Mouse (Mus musculus) embryonic facial prominence, embryonic 14.5 days (tissue): ENCODE measurements at regions not wholly inside any gene's neighbourhood (a gene's known extent, or its start where the extent isn't known, plus 50 kb on each side); places are given as distances from the start of the nearest gene placed in this dataset.

ENCODE experiments used
- ATAC-seq: fragments of 200-750 bp; cut with Nextera tagmentation; 2 replicates; pipeline ENCODE4 v1.8.0; 2017; ENCODE audit warnings: low read depth, moderate number of reproducible peaks, moderate TSS enrichment
- DNase-seq: peaks from one replicate; pipeline ENCODE4 v3.0.0-alpha.2; 2015; ENCODE audit warnings: low spot score
- H3K27ac ChIP-seq: fragments of 300-500 bp; sonication (generic); replicated peaks from 2 replicates; pipeline ENCODE4 v1.5.1; 2014; ENCODE audit warnings: low read depth, mild to moderate bottlenecking, low read length, moderate library complexity
- H3K27me3 ChIP-seq: fragments of 300-500 bp; sonication (generic); replicated peaks from 2 replicates; pipeline ENCODE4 v1.6.1; 2014; ENCODE audit warnings: low read length; ENCODE audit not compliant: control insufficient read depth, insufficient read depth
- H3K36me3 ChIP-seq: fragments of 300-500 bp; sonication (generic); 2 replicates; pipeline ENCODE4 v1.6.1; 2014; ENCODE audit warnings: low read length, mixed read lengths; ENCODE audit not compliant: control insufficient read depth, insufficient read depth
- H3K4me1 ChIP-seq: fragments of 300-500 bp; sonication (generic); 2 replicates; pipeline ENCODE4 v1.6.1; 2014; ENCODE audit warnings: antibody characterized with exemption, low read length; ENCODE audit not compliant: control insufficient read depth, insufficient read depth
- H3K4me2 ChIP-seq: fragments of 300-500 bp; sonication (generic); 2 replicates; pipeline ENCODE4 v1.6.1; 2014; ENCODE audit warnings: low read depth, mild to moderate bottlenecking, low read length, moderate library complexity, mixed read lengths
- H3K4me3 ChIP-seq: fragments of 300-500 bp; sonication (generic); 2 replicates; pipeline ENCODE4 v1.5.1; 2014; ENCODE audit warnings: low read depth, mild to moderate bottlenecking, low read length
- H3K9ac ChIP-seq: fragments of 300-500 bp; sonication (generic); 2 replicates; pipeline ENCODE4 v1.6.1; 2014; ENCODE audit warnings: low read depth, mild to moderate bottlenecking, low read length, moderate library complexity, mixed read lengths
- H3K9me3 ChIP-seq: fragments of 300-500 bp; sonication (generic); 2 replicates; pipeline ENCODE4 v1.6.1; 2016; ENCODE audit warnings: low read length; ENCODE audit not compliant: control insufficient read depth
- WGBS: fragments of 180-500 bp; shearing (Covaris S2); extraction: QIAGEN DNeasy Blood & Tissue Kit; methylation state at CpG from one replicate; pipeline ENCODE4 v1.1.7; 2014; 5-methylcytosine and 5-hydroxymethylcytosine counted together

DNA sequence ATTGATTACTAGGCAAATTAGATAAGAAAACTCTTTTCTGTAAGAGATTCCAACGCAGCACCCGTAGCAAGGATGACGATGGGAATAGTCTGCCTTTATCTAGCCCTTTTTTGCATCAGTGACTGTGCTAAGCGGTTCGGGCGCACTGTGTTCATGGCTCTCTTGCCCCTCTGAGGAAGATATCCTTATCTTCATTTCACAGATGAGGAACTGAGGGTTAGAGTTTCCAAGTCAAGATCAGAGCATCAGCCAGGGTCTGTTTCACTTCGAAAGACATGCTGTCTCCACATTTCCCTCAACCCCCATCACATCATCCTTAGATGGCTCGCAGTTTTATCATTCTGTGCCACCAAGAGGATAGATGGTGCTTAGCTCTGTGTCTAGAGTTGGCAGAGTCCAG lies 796.6 kb downstream of the Tmem114 start:
- 76% methylated on average over 8 of the region's 8 CpGs for WGBS
- no peak for ATAC-seq

DNA sequence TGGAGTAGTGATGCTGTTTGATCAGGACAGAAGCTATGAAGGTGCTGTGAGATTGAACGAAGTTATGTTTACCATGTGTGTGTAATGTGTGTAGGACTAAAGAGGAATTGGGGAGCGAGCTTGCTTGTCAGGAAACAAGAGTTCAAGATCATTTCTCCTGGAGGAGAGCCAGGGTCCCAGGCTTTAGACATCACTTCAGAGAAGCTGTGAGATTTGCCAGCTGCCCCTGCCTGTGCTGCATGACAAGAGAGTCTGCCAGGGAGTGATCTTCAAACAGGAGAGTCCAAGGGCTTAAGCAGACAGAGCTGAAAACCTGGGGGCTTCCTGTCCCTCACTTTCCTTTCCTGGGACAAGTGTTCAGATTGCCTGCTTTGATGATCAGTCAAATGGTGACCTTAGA lies 818.3 kb downstream of the Tmem114 start:
- H3K9ac ChIP-seq, result no peak overlapping the region
- H3K4me1 ChIP-seq, result no peaks in the 10 kb centered on the region
- ATAC-seq (no peak), DNase-seq (peak; percentile 12)
- no peaks in the 10 kb centered on the region for H3K9me3 ChIP-seq
- H3K27me3 ChIP-seq, result no peaks in the 10 kb centered on the region
- no peak overlapping the region for H3K27ac ChIP-seq
- no peak overlapping the region for H3K4me2 ChIP-seq
- no peak overlapping the region for H3K4me3 ChIP-seq
- WGBS, result 70% methylated on average over 2 of the region's 2 CpGs
- no peaks in the 10 kb centered on the region for H3K36me3 ChIP-seq

More for the DNA sequence above, 796.6 kb downstream of the Tmem114 start:
- DNase-seq, result no peak
- H3K27ac ChIP-seq, result no peak overlapping the region
- no peak overlapping the region for H3K4me2 ChIP-seq
- H3K9me3 ChIP-seq, result no peaks in the 10 kb centered on the region
- no peaks in the 10 kb centered on the region for H3K27me3 ChIP-seq
- peaks cover 5% of the 10 kb centered on the region; the same call in 1 of the 2 replicates for H3K4me1 ChIP-seq
- H3K4me3 ChIP-seq, result no peak overlapping the region
- no peaks in the 10 kb centered on the region for H3K36me3 ChIP-seq
- H3K9ac ChIP-seq, result no peak overlapping the region

DNA sequence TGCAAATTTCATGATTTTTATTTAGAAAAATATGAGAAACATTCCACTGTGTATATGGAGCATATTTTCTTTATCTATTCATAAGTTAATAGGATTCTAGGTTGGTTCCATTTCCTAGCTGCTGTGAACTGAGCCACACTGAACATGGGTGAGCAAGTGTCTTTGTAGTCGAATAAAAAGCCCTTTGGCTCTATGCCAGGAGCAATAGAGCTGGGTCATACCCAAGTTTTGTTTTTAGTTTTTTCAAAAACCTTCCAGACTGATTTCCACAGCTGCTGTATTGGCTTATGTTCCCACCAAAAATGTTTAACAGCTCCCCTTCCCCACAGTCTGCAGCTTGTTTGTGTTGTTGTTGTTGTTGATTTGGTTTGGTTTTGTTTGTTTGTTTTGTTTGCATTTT lies 822.5 kb downstream of the Tmem114 start:
- DNase-seq, result peak; percentile 67
- Histone ChIP-seq H3K36me3 (no peaks in the 10 kb centered on the region), H3K27ac (no peak overlapping the region), H3K9ac (no peak overlapping the region), H3K9me3 (0 out of 2 replicates have a peak, but pooled peaks cover 4% of the 10 kb centered on the region), H3K4me1 (no peaks in the 10 kb centered on the region), H3K4me3 (no peak overlapping the region), H3K27me3 (no peaks in the 10 kb centered on the region), H3K4me2 (no peak overlapping the region)
- peak; percentile 57; the same call in 1 of the 2 replicates for ATAC-seq
- 9% methylated on average over 1 of the region's 1 CpGs for WGBS

DNA sequence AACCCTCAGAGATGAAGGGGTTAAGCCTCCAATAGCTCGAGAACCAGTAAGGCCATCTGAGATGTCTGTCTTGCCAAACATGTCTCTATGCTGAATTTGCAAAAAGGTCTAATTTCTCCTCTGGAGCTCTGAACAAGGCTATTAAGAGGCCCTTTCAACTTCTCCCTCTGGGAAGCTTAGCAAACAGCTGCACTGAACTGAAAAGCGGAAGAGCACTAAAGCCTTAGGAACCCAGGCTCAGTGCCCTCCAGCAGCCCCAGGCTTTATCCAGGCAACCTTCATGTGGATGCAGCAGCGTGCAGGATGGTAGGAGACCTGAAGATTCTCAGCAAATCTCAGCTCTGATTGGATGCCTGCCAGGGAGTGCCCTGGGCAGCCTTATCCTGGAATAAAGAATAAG lies 850.1 kb downstream of the Tmem114 start:
- WGBS, result 21% methylated on average over 3 of the region's 3 CpGs
- no peak overlapping the region for H3K4me3 ChIP-seq
- DNase-seq (peak; percentile 85), ATAC-seq (peak; percentile 72)
- no peak overlapping the region for H3K9ac ChIP-seq
- H3K27ac ChIP-seq, result no peak overlapping the region; the same call in 1 of the 2 replicates
- no peaks in the 10 kb centered on the region for H3K36me3 ChIP-seq
- H3K4me1 ChIP-seq, result 0 out of 2 replicates have a peak, but pooled peaks cover 5% of the 10 kb centered on the region
- H3K27me3 ChIP-seq, result no peaks in the 10 kb centered on the region
- no peaks in the 10 kb centered on the region for H3K9me3 ChIP-seq
- no peak overlapping the region for H3K4me2 ChIP-seq

DNA sequence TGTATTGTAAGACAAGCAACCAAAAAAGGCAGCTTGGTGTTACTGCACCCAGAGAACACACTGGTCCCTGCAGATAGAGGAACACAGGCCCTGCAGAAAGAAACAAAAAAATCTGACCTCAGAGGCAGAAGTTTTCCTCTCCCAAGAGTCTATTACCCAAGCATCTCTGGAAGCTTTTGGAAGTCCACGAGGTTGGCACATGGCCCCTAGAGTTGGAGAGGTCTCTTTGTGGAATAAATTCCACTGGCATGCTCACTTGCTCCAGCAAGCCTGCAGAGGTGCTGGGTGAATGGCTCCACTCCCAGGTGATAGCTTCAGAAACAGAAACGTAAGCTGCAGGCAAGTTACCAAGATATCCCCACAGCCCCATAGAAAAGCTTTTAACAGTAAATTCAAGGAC lies 864.1 kb downstream of the Tmem114 start:
- 62% methylated on average over 2 of the region's 2 CpGs for WGBS
- DNase-seq, result no peak
- Histone ChIP-seq H3K36me3 (no peaks in the 10 kb centered on the region), H3K9ac (no peak overlapping the region), H3K4me2 (no peak overlapping the region), H3K4me1 (no peaks in the 10 kb centered on the region), H3K9me3 (no peaks in the 10 kb centered on the region), H3K27ac (no peak overlapping the region), H3K27me3 (no peaks in the 10 kb centered on the region), H3K4me3 (no peak overlapping the region)
- ATAC-seq, result no peak

DNA sequence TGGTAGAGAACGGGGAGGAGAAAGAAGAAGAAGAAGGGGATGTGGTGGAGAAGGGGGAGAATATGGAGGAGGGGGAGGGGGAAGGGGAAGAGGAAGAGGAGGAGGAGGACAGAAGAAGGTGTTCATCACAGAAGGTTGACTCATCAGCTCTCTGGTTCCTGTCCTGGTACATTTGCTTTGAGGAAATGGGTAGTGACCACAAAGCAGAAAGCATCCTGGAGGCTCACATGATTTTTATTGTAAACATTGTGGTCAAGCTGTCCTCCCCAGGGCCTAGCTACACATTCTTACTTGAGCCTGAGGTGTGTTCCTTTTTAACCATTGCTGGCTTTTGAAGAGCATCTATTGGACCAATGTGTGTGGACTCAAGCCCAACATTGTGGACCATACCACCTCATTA lies 865.8 kb downstream of the Tmem114 start:
- H3K4me1 ChIP-seq, result no peaks in the 10 kb centered on the region
- H3K9ac ChIP-seq, result no peak overlapping the region
- H3K4me2 ChIP-seq, result no peak overlapping the region
- H3K9me3 ChIP-seq, result no peaks in the 10 kb centered on the region
- no peaks in the 10 kb centered on the region for H3K27me3 ChIP-seq
- H3K27ac ChIP-seq, result no peak overlapping the region
- WGBS, result 80% methylated on average over 1 of the region's 1 CpGs
- ATAC-seq, result no peak
- DNase-seq, result no peak
- no peak overlapping the region for H3K4me3 ChIP-seq
- no peaks in the 10 kb centered on the region for H3K36me3 ChIP-seq

DNA sequence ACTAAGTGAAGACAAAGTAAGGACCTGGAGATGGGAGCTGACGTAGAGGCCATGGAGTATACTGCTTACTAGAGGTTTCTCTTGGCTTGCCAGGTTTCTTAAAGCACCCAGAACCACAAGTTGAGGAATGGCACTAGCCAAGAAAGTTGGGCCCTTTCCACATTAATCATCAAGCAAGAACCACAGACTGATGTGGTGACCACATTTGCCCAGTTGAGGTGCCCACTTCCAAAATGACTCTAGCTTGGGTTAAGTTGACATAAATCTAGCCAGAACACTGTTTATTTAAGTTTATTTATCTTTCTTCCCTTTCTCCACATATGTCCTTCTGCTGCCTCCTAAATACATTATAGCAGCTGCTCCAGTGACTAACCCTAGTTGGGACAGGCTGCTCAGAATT lies 866.3 kb downstream of the Tmem114 start:
- Histone ChIP-seq H3K4me3 (no peak overlapping the region), H3K27me3 (no peaks in the 10 kb centered on the region), H3K4me2 (no peak overlapping the region), H3K27ac (no peak overlapping the region), H3K4me1 (no peaks in the 10 kb centered on the region), H3K36me3 (no peaks in the 10 kb centered on the region), H3K9ac (no peak overlapping the region), H3K9me3 (no peaks in the 10 kb centered on the region)
- WGBS, result 88% methylated on average over 1 of the region's 1 CpGs
- DNase-seq (no peak), ATAC-seq (no peak)

DNA sequence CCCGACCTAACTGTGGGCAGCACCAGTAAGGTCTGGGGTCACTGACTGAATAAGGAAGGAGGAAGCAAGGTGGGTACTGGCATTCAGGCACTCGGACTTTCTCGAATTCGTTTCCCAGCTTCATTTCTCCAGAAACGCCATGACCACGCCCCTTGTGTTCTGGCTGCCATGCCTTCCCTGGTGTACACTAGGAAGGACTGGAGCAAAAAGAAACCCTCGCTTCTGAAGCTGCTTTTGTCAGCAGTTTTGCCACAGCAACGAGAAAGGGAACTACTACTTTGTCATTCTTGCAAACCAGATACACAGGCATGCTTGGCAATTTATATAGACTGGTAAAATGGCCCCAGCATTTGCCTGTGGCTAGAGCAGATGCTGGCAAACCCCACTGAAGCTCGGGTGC lies 869.0 kb downstream of the Tmem114 start:
- 88% methylated on average over 9 of the region's 9 CpGs for WGBS
- H3K9ac ChIP-seq, result no peak overlapping the region
- no peak overlapping the region for H3K4me2 ChIP-seq
- H3K36me3 ChIP-seq, result no peaks in the 10 kb centered on the region
- no peak for ATAC-seq
- no peak overlapping the region for H3K4me3 ChIP-seq
- no peaks in the 10 kb centered on the region for H3K27me3 ChIP-seq
- no peak overlapping the region for H3K27ac ChIP-seq
- DNase-seq, result no peak
- H3K4me1 ChIP-seq, result no peaks in the 10 kb centered on the region
- no peaks in the 10 kb centered on the region for H3K9me3 ChIP-seq

DNA sequence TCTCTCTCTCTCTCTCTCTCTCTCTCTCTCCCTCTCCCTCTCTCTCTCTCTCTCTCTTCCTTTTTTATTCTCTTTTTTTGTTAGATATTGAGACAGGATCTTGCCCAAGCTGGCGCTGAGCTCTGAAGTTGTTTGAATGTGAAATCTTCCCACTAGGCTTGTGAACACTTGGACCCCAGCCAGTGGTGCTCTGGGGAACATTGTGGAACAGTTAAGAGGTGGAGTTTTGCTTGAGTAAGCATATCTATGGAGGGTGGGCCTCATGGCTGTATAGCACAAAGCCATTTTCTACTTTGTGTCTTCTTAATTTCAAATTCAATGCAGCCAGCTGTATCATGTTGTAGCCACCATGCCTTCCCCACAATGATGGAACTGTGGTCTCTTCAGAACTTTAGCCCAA lies 875.4 kb downstream of the Tmem114 start:
- 62% methylated on average over 1 of the region's 1 CpGs for WGBS
- Histone ChIP-seq H3K27ac (no peak overlapping the region), H3K9ac (no peak overlapping the region), H3K27me3 (no peaks in the 10 kb centered on the region), H3K4me2 (no peak overlapping the region), H3K4me1 (0 out of 2 replicates have a peak, but pooled peaks cover 3% of the 10 kb centered on the region), H3K36me3 (no peaks in the 10 kb centered on the region), H3K4me3 (no peak overlapping the region), H3K9me3 (no peaks in the 10 kb centered on the region)
- DNase-seq, result peak; percentile 70
- no peak for ATAC-seq
